Mouse (Mus musculus): ENCODE measurements around the gene Hspa4. TPM values are rescaled to one million over a fixed set of nuclear protein-coding genes. Genes with fewer than 3 reads are reported as not detected.
"Not testable (repeated sequence)": the region's sequence is repeated elsewhere in the genome, so short reads cannot be mapped to it uniquely, and the experiment has no call there.

The Hspa4 gene
- 93.3 and 95.9 TPM in 2 replicates for polyA plus RNA-seq (2016; fragmentation: Nextera tagmentation; extraction: Ambion mirVana)

DNA sequence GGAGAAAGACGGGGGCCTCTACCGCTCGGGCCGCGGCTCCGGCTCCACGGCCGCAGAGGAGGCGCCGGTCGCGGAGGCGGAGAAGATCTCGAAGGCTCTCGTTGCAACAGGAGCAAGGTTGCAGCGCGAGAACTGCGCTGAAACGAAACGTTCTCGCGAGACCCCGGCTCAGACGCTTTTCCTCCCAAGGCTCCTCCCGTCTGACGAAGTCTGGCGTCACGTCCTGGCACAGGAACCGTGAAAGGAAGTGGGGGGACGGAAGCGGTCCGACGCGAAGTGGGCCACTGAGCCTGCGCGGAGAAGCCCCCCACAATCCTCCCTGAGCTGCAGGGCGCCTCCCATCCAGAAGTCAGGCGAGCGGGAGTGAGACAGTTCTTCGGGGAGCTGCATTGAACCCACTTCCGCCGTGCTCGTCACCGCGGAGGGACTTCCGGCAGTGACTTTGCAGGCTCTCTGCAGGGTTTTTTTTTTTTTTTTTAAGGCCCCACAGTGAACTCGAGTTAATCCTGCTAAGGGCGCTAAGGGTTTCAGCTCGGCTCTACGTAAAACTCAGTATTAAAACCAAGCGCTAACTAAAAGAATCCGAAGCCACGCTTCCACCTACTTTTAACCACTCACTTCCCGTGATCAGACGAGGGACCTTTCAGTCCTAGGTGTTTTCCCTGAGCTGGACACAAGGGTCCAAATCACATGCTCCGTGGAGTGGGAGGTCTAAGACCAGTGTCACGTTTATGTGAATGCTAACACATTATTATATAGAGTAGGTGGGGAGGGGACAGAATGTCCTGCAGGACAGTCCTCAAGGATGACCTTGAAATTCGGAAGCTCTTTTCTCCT, at the start of gene Hspa4:
TSS of gene Hspa4 (minus strand) at position 128 of the 837 bp plus-strand sequence.
- ATAC-seq (ENCODE audit: low FRiP score): peak; percentile 98
- Histone ChIP-seq H3K36me3 (replicated peaks) (no peaks in the 10 kb centered on the region), H3K4me1 (peaks cover 28% of the 10 kb centered on the region), H3K9ac (peak within 1 kb of the TSS; percentile 99), H3K4me2 (peak within 1 kb of the TSS; percentile 79), H3K4me3 (replicated peaks) (peak within 1 kb of the TSS; percentile 99), H3K27me3 (no peaks in the 10 kb centered on the region), H3K27ac (peak within 1 kb of the TSS; percentile 97), H3K9me3 (no peaks in the 10 kb centered on the region)
- under 1% methylated on average over 58 of the region's 58 CpGs for whole genome bisulfite sequencing

DNA sequence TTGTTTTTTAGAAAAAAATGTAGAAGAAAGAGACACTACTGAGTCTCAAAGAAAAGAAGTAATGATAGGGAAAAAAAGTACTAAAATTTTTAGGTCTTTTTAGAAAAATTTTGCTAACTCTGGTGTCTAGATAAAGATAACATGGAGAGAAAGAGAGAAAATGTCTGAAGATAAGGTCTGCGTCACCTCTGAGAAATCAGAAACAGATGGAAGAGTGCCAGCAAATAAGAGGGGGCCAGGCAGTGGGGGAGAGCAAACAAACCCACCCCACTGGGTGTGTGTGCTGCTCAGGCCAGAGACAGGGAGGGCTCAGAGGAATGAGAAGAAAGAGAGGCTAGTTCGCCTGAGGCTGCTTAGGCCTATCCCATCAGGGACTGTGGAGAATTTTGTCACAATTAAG, 45.5 kb upstream of the Hspa4 start:
- H3K27ac ChIP-seq: no peak overlapping the region
- no peaks in the 10 kb centered on the region for H3K9me3 ChIP-seq
- no peak overlapping the region for H3K9ac ChIP-seq
- H3K4me3 ChIP-seq (replicated peaks): no peak overlapping the region
- 0 out of 2 replicates have a peak, but pooled peaks cover 3% of the 10 kb centered on the region for H3K4me1 ChIP-seq
- H3K36me3 ChIP-seq (replicated peaks): no peaks in the 10 kb centered on the region
- 63% methylated on average over 2 of the region's 2 CpGs for WGBS
- H3K4me2 ChIP-seq: no peak overlapping the region
- ATAC-seq (ENCODE audit: low FRiP score): no peak
- H3K27me3 ChIP-seq: no peaks in the 10 kb centered on the region

DNA sequence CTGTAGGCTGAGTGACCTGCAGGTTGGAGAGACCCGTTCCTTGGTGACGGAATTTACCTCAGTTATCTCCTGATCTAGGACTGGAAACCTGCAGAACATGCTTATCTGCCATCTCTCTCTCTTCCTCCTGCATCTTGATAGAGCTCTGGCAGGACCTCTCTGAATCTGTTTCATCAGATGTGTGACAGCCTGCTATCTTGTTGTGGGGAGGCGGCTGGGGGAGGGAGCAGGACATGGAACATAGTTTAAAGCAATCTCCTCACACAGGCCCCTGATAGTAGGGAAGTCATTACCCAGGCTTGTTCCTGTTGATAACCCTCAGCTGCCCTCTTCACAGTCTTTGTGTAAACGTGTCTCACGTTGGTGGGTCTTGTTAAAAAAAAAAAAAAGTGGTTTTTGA, 45.1 kb upstream of the Hspa4 start:
- ATAC-seq (ENCODE audit: low FRiP score): no peak
- H3K9me3 ChIP-seq: no peaks in the 10 kb centered on the region
- H3K4me2 ChIP-seq: no peak overlapping the region
- H3K27ac ChIP-seq: no peak overlapping the region
- WGBS: 48% methylated on average over 5 of the region's 5 CpGs
- no peaks in the 10 kb centered on the region for H3K36me3 ChIP-seq (replicated peaks)
- H3K4me1 ChIP-seq: 0 out of 2 replicates have a peak, but pooled peaks cover 3% of the 10 kb centered on the region
- no peaks in the 10 kb centered on the region for H3K27me3 ChIP-seq
- H3K4me3 ChIP-seq (replicated peaks): no peak overlapping the region
- no peak overlapping the region for H3K9ac ChIP-seq

DNA sequence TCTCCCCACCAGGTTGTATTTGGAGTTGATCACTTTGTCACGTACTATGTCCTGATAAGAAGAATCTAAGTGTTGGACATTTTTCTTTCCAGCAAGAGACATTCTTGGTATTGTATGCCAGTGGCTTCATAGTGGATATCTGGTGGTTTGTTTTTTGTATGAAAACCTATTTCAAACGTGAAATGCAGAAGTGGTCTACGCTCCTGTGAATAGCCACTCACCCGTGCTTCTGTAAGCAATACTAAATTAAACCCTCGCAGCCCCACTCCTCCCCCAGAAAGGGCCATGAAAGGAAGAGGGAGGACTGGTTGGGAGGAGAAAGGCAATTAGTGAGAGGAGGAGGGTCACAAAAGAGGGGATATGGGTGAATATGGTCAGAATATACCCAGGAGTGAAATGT, 42.5 kb upstream of the Hspa4 start:
- Histone ChIP-seq H3K9ac (no peak overlapping the region), H3K4me1 (no peaks in the 10 kb centered on the region), H3K36me3 (replicated peaks) (no peaks in the 10 kb centered on the region), H3K4me2 (no peak overlapping the region), H3K9me3 (no peaks in the 10 kb centered on the region), H3K4me3 (replicated peaks) (no peak overlapping the region), H3K27ac (no peak overlapping the region), H3K27me3 (no peaks in the 10 kb centered on the region)
- 66% methylated on average over 5 of the region's 5 CpGs for WGBS
- ATAC-seq (ENCODE audit: low FRiP score): no peak

DNA sequence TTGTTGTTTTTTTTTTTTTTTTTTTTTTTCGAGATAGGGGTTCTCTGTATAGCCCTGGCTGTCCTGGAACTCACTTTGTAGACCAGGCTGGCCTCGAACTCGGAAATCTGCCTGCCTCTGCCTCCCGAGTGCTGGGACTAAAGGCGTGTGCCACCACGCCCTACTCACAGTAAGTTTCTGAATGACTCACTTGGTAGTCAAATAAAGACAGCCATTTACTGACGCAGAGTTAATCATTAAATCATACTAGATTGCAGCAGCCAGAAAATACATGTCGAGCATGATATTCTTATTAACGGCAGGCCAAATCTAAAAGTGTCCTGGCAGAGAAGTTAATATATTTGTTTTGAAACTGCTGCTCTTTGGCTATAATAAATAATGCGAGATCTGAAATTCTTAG, 40.8 kb upstream of the Hspa4 start:
- H3K4me3 ChIP-seq (replicated peaks); H3K27me3 ChIP-seq; H3K9me3 ChIP-seq; H3K9ac ChIP-seq; H3K4me1 ChIP-seq; ATAC-seq (ENCODE audit: low FRiP score); H3K27ac ChIP-seq; H3K4me2 ChIP-seq; H3K36me3 ChIP-seq (replicated peaks): not testable (repeated sequence)
- WGBS: 96% methylated on average over 9 of the region's 10 CpGs

DNA sequence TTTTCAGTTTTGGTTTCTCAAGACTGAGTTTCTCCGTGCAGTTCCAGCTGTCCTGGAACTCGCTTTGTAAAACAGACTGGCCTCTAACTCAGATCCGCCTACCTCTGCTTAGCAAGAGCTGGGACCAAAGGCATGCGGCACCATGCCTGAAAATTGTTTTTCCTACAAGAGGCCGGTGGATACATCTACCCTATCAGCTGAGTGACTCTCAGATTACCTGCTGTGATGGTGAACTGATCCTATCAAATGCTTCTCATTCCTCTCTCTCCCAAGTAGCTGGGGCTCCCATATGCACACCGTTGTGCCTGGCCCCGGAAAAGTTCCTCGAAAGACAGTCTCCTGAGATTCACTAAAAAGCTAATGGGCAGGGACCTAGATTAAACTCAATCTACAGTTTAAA, 37.4 kb upstream of the Hspa4 start:
- Histone ChIP-seq H3K4me2 (no peak overlapping the region), H3K9me3 (no peaks in the 10 kb centered on the region), H3K4me3 (replicated peaks) (no peak overlapping the region), H3K9ac (no peak overlapping the region), H3K4me1 (no peaks in the 10 kb centered on the region), H3K36me3 (replicated peaks) (peaks cover 9% of the 10 kb centered on the region; the same call in 1 of the 2 replicates), H3K27ac (no peak overlapping the region), H3K27me3 (no peaks in the 10 kb centered on the region)
- 65% methylated on average over 8 of the region's 8 CpGs for WGBS
- ATAC-seq (ENCODE audit: low FRiP score): no peak

DNA sequence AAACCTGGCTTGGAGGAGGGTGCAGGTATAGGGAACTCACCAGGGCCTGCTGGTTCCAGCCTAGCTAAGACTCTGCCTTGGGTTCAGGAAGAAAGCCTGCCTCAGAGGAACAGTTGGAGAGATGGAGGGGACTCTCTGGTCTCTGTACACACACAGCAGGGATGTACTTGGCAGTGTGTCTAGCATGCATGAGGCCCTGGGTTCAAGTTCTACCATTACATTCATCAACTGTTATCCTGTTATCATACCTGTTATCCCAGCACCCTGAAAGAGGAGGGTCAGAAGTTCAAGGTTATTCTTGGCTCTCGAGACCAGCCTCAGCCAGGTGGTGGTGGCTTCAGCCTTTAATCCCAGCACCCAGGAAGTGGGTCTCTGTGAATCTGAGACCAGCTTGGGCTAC, 36.7 kb upstream of the Hspa4 start:
- H3K9ac ChIP-seq: no peak overlapping the region
- no peak for ATAC-seq (ENCODE audit: low FRiP score)
- H3K4me3 ChIP-seq (replicated peaks): no peak overlapping the region
- H3K36me3 ChIP-seq (replicated peaks): peaks cover 14% of the 10 kb centered on the region; the same call in 1 of the 2 replicates
- no peak overlapping the region for H3K27ac ChIP-seq
- H3K4me2 ChIP-seq: no peak overlapping the region
- WGBS: 84% methylated on average over 1 of the region's 1 CpGs
- H3K27me3 ChIP-seq: no peaks in the 10 kb centered on the region
- no peaks in the 10 kb centered on the region for H3K4me1 ChIP-seq
- H3K9me3 ChIP-seq: no peaks in the 10 kb centered on the region

DNA sequence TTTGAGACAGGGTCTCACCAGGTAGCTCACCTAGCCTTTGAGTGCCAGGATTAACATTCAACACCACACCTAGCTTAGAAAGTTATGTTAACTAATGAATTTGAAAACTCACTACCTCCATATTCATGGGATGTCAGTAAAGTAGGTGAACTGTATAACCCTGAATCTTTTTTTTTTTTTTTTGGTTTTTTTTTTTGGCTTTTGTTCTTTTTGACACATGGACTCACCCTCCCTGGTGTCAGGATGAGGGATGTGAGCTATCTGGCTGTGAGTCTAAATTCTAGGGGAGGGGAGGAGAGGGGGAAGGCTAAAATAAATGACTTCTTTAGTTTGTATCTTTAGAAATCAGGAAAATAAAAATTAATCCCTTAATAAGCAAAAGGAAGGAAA, 35.9 kb upstream of the Hspa4 start:
- no peaks in the 10 kb centered on the region for H3K4me1 ChIP-seq
- ATAC-seq (ENCODE audit: low FRiP score): no peak
- H3K27ac ChIP-seq: no peak overlapping the region
- H3K4me2 ChIP-seq: no peak overlapping the region
- peaks cover 21% of the 10 kb centered on the region for H3K36me3 ChIP-seq (replicated peaks)
- no peaks in the 10 kb centered on the region for H3K27me3 ChIP-seq
- H3K4me3 ChIP-seq (replicated peaks): no peak overlapping the region
- H3K9ac ChIP-seq: no peak overlapping the region
- no peaks in the 10 kb centered on the region for H3K9me3 ChIP-seq

DNA sequence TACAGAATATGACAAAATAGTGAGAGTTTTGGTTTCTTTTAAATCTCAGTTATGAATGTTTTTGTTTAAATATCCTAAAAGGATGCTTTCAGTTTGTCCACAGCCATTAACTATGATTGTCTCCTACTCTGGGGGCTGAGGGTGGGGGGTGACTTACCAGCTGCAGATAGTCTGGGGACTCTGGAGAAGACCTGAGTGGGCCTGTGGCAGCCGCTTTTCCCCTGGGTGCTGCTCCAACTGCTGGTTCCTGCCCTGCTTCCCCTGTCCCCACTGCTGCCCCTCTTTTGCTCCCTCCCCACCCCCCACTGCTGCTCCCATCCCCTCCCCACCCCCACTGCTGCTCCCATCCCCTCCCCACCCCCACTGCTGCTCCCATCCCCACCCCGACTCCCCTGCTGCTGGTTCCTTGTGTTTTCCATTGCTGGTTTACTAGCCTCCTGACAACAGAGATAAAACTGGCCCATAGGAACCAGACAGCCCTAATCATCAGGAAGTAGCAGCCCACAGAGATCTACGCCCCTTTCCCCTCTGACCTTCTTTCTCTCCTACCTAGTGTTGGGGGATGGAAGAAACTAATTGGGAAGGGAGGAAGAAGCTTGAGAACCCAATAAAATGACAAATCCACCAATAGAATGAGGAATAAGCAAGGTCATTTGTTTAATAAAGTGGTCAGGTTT, 35.4 kb upstream of the Hspa4 start:
- peaks cover 24% of the 10 kb centered on the region for H3K36me3 ChIP-seq (replicated peaks)
- no peaks in the 10 kb centered on the region for H3K27me3 ChIP-seq
- ATAC-seq (ENCODE audit: low FRiP score): no peak
- H3K27ac ChIP-seq: no peak overlapping the region
- H3K4me3 ChIP-seq (replicated peaks): no peak overlapping the region
- H3K4me1 ChIP-seq: no peaks in the 10 kb centered on the region
- no peak overlapping the region for H3K9ac ChIP-seq
- H3K9me3 ChIP-seq: no peaks in the 10 kb centered on the region
- H3K4me2 ChIP-seq: no peak overlapping the region
- WGBS: 45% methylated on average over 3 of the region's 3 CpGs

DNA sequence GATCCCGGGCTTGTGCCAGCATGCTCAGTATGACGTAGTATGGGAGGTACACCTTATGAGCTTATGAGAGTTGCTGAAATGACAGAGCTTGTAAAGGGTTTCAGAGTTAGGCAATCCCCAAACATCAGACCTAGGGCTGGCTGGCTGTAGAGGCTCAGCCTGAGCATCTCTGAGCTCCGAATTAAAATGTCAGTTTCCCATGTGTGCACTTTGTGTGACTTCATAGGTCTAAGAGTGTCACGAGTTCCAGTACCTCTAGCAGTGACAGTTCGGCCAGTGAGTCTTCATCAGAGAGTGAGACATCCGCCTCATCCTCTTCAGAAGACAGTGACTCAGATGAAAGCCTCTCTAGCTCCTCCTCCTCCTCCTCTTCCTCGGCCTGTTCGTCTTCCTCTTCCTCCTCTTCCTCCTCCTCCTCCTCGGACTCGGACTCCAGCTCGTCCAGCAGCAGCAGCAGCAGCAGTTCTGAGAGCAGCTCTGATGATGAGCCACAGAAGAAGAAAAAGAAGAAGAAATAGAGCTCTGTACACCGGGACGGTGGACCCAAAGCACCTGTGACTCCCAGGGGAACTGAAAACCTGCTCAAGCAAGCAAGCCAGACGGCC, 31.9 kb upstream of the Hspa4 start:
- H3K9ac ChIP-seq: no peak overlapping the region
- H3K4me1 ChIP-seq: no peaks in the 10 kb centered on the region
- no peaks in the 10 kb centered on the region for H3K27me3 ChIP-seq
- peaks cover 46% of the 10 kb centered on the region for H3K36me3 ChIP-seq (replicated peaks)
- no peak for ATAC-seq (ENCODE audit: low FRiP score)
- no peaks in the 10 kb centered on the region for H3K9me3 ChIP-seq
- 92% methylated on average over 14 of the region's 14 CpGs for WGBS
- no peak overlapping the region for H3K4me3 ChIP-seq (replicated peaks)
- no peak overlapping the region for H3K4me2 ChIP-seq
- no peak overlapping the region for H3K27ac ChIP-seq

DNA sequence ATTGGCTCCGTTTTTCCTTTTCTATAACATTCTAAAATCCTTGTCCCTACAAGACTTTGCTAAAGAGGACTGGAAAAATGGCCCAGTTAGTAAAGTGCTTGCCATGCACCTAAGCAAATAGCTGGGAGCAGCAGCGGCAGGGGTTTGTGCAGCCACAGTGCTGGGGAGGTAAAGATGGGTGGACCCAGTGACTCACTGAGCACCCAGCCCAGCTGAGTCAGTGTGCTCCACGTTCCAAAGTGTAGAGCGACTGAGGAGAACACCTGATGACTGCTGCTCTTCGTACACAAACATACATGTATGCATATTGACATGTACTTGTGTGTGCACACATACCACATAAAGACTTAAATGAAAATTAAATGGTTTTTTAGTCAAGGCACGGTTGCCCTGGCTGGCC, 30.9 kb upstream of the Hspa4 start:
- H3K27me3 ChIP-seq: no peaks in the 10 kb centered on the region
- peaks cover 46% of the 10 kb centered on the region for H3K36me3 ChIP-seq (replicated peaks)
- WGBS: 94% methylated on average over 6 of the region's 6 CpGs
- no peaks in the 10 kb centered on the region for H3K9me3 ChIP-seq
- no peak overlapping the region for H3K27ac ChIP-seq
- no peak for ATAC-seq (ENCODE audit: low FRiP score)
- H3K4me2 ChIP-seq: no peak overlapping the region
- no peak overlapping the region for H3K4me3 ChIP-seq (replicated peaks)
- no peak overlapping the region for H3K9ac ChIP-seq
- no peaks in the 10 kb centered on the region for H3K4me1 ChIP-seq

DNA sequence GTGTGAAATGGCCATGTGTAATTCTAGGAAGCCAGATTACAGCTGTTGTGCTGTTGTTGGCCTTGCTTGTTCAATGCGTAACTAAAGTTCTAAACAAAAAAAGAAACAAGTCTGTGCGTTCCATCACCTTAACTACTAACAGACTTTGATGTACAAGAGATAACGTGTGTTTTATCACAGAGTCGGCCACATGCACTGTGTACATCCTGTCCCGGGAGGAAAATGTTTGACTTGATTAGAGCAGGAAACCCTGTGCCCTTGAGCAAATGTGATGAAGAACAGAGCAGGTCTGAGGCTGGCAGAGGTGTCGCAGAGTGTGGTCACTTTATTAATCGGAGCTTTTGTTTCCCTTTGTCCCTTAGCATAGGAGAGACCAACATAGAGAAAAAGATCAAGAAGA, 30.1 kb upstream of the Hspa4 start:
- Histone ChIP-seq H3K27ac (no peak overlapping the region), H3K9ac (no peak overlapping the region), H3K4me2 (no peak overlapping the region), H3K4me1 (peaks cover 6% of the 10 kb centered on the region), H3K4me3 (replicated peaks) (no peak overlapping the region), H3K27me3 (no peaks in the 10 kb centered on the region), H3K36me3 (replicated peaks) (peaks cover 46% of the 10 kb centered on the region), H3K9me3 (no peaks in the 10 kb centered on the region)
- ATAC-seq (ENCODE audit: low FRiP score): no peak
- 93% methylated on average over 7 of the region's 7 CpGs for WGBS
